Mouse (Mus musculus): Measurements from ENCODE around the gene Pyroxd1. TPM values are rescaled to one million over a fixed set of nuclear protein-coding genes. Genes with fewer than 3 reads are reported as not detected.
"Not testable (repeated sequence)": the region's sequence is repeated elsewhere in the genome, so short reads cannot be mapped to it uniquely, and the experiment has no call there.

Gene Pyroxd1
- polyA plus RNA-seq, 1 experiment from 2014 or later = 14.2 TPM

GRCm38 (mm10) chr6:142339576-142339975 lies 5.9 kb upstream of the Pyroxd1 start:
- H3K4me1 ChIP-seq (ENCODE audit: control insufficient read depth, insufficient read depth, low read length) = no peaks in the 10 kb centered on the region
- no peaks in the 10 kb centered on the region for H3K9me3 ChIP-seq (replicated peaks; ENCODE audit: control insufficient read depth, low read length)
- no peaks in the 10 kb centered on the region for H3K36me3 ChIP-seq (ENCODE audit: control insufficient read depth, insufficient read depth)
- no peak overlapping the region for H3K4me3 ChIP-seq (ENCODE audit: low read length)
- ATAC-seq (replicated peaks; ENCODE audit: extremely low read depth, insufficient read depth, low FRiP score) = no peak
- H3K27me3 ChIP-seq (ENCODE audit: control insufficient read depth, insufficient read depth, low read length) = no peaks in the 10 kb centered on the region
- H3K9ac ChIP-seq (ENCODE audit: low read length) = no peak overlapping the region
- no peak overlapping the region for H3K4me2 ChIP-seq (ENCODE audit: low read depth, low read length)
- WGBS = 26% methylated on average over 2 of the region's 2 CpGs
- H3K27ac ChIP-seq (ENCODE audit: low read length) = no peak overlapping the region

DNA sequence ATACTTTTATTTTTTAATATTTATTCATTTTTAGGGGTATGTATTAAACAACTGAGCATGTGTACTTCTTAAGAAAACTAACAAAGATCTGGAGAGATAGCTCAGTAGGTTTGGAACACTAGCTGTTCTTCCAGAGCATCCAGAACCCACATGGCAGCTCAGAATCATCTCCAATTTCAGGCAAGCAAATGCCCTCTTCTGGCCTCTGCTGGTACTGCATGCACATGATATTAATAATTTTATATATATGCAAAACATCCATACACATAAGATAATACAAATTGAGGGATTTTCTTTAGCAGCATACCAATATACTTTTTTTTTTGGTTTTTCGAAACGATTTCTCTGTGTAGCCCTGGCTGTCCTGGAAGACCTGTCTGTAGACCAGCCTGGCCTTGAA lies 1.9 kb upstream of the Pyroxd1 start:
- WGBS = 51% methylated on average over 2 of the region's 2 CpGs
- no peak overlapping the region for H3K9ac ChIP-seq (ENCODE audit: low read length)
- no peaks in the 10 kb centered on the region for H3K27me3 ChIP-seq (ENCODE audit: control insufficient read depth, insufficient read depth, low read length)
- peaks cover 4% of the 10 kb centered on the region for H3K4me1 ChIP-seq (ENCODE audit: control insufficient read depth, insufficient read depth, low read length)
- H3K36me3 ChIP-seq (ENCODE audit: control insufficient read depth, insufficient read depth) = no peaks in the 10 kb centered on the region
- ATAC-seq (replicated peaks; ENCODE audit: extremely low read depth, insufficient read depth, low FRiP score) = no peak
- H3K4me3 ChIP-seq (ENCODE audit: low read length) = no peak overlapping the region
- H3K27ac ChIP-seq (ENCODE audit: low read length) = no peak overlapping the region
- no peaks in the 10 kb centered on the region for H3K9me3 ChIP-seq (replicated peaks; ENCODE audit: control insufficient read depth, low read length)
- no peak overlapping the region for H3K4me2 ChIP-seq (ENCODE audit: low read depth, low read length)

DNA sequence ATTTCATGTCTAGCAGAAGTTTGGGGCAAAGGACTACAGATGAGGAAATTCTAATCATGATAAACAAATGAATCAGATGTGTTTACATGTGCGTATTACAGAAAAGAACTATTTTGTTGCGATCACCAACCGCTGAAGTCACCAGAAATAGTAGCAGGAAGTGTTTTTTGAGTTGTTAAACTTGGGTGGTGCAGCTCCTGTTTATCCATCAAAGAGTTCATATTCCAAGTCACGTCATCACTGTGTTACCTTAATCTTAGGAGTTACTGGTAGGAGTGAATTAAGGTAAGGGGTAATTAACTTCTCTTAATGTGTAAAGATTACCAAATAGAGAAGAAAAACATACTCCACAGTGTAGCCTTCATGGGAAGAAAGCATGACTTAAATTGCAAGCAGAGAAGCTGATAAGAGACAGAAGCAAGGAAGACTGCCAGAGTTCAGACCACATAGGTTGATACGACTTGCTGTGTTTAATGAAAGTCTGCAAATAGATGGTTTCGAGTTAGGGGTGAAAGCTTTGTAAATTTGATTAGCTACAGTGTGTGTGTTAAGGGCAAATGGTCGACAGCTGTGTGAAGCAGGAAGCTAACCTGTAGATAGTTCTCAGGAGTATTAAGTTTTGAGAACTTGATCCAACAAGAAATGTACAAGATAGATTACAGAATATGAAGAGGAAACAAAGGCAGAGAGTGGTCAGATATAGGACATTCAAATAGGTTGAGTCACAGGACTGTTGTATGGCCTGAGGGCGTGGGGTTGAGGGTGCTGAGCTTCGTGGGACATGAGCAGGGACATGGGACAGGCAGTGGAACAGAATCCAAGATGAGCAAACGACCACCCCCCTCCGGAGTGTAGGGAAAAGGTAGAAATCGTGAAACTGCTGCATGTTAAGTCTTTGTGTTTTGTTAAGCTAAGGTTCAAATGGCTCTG lies 992 bp downstream of the Pyroxd1 start:
- Histone ChIP-seq H3K4me2 (ENCODE audit: low read depth, low read length) (peak overlapping the region; percentile 77), H3K9ac (ENCODE audit: low read length) (peak overlapping the region; percentile 82)
- no peak for ATAC-seq (replicated peaks; ENCODE audit: extremely low read depth, insufficient read depth, low FRiP score)

GRCm38 (mm10) chr6:142347431-142348385 lies 2.3 kb downstream of the Pyroxd1 start:
- H3K27me3 ChIP-seq (ENCODE audit: control insufficient read depth, insufficient read depth, low read length) = no peaks in the 10 kb centered on the region
- H3K4me3 ChIP-seq (ENCODE audit: low read length) = no peak overlapping the region
- H3K4me2 ChIP-seq (ENCODE audit: low read depth, low read length) = no peak overlapping the region
- no peak overlapping the region for H3K9ac ChIP-seq (ENCODE audit: low read length)
- H3K27ac ChIP-seq (ENCODE audit: low read length) = no peak overlapping the region
- peaks cover 13% of the 10 kb centered on the region for H3K36me3 ChIP-seq (ENCODE audit: control insufficient read depth, insufficient read depth)
- WGBS = 63% methylated on average over 11 of the region's 11 CpGs
- H3K9me3 ChIP-seq (replicated peaks; ENCODE audit: control insufficient read depth, low read length) = no peaks in the 10 kb centered on the region
- ATAC-seq (replicated peaks; ENCODE audit: extremely low read depth, insufficient read depth, low FRiP score) = no peak
- H3K4me1 ChIP-seq (ENCODE audit: control insufficient read depth, insufficient read depth, low read length) = peaks cover 4% of the 10 kb centered on the region

More for the DNA sequence above, 992 bp downstream of the Pyroxd1 start:
- 44% methylated on average over 12 of the region's 12 CpGs for WGBS
- no peaks in the 10 kb centered on the region for H3K27me3 ChIP-seq (ENCODE audit: control insufficient read depth, insufficient read depth, low read length)
- H3K4me3 ChIP-seq (ENCODE audit: low read length) = peak overlapping the region; percentile 95
- no peak overlapping the region for H3K27ac ChIP-seq (ENCODE audit: low read length)
- H3K4me1 ChIP-seq (ENCODE audit: control insufficient read depth, insufficient read depth, low read length) = peaks cover 4% of the 10 kb centered on the region
- H3K36me3 ChIP-seq (ENCODE audit: control insufficient read depth, insufficient read depth) = peaks cover 10% of the 10 kb centered on the region; the same call in 1 of the 2 replicates
- H3K9me3 ChIP-seq (replicated peaks; ENCODE audit: control insufficient read depth, low read length) = no peaks in the 10 kb centered on the region

DNA sequence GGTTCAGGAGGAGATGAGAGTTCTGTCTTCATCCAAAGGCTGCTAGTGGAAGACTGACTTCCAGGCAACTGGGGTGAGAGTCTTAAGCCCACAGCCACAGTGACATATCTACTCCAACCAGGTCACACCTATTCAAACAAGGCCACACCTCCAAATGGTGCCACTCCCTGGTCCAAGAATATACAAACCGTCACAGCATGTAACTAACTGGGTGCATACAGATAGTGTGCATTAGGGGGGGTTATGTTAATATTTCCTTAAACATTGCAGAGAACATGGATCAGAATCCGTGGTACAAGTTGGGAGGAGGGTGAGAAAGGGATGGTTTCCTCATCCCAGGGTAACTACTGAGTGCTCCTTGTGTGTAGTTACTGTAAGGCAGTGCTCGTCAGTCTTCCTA lies 6.6 kb downstream of the Pyroxd1 start:
- H3K36me3 ChIP-seq (ENCODE audit: control insufficient read depth, insufficient read depth) = peaks cover 23% of the 10 kb centered on the region
- not testable (repeated sequence) for H3K27ac ChIP-seq (ENCODE audit: low read length)

DNA sequence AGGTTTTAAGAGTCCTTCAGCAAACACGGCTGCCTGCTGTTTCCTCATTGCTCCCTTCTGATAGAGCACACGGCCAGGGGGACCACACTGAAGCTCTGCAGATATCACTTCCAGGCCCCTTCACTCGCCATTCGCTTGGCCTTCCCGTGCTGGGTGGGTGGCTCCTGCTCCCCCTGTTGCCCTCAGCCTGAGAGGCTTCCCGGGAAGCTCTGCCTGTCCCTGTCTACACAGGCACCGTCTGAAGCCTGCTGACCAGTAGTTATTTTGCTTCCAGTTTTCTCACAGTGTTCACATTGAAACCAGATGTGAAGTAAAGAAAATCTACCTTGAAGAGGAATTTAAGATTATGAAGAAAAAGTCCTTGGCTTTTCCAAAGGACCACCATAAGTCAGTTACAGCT lies 11.7 kb downstream of the Pyroxd1 start:
- whole genome bisulfite sequencing = 70% methylated on average over 7 of the region's 7 CpGs
- Histone ChIP-seq H3K27me3 (ENCODE audit: control insufficient read depth, insufficient read depth, low read length) (no peaks in the 10 kb centered on the region), H3K36me3 (ENCODE audit: control insufficient read depth, insufficient read depth) (peaks cover 42% of the 10 kb centered on the region), H3K4me2 (ENCODE audit: low read depth, low read length) (no peak overlapping the region), H3K27ac (ENCODE audit: low read length) (no peak overlapping the region), H3K4me3 (ENCODE audit: low read length) (no peak overlapping the region), H3K9me3 (replicated peaks; ENCODE audit: control insufficient read depth, low read length) (no peaks in the 10 kb centered on the region), H3K4me1 (ENCODE audit: control insufficient read depth, insufficient read depth, low read length) (no peaks in the 10 kb centered on the region), H3K9ac (ENCODE audit: low read length) (no peak overlapping the region)
- ATAC-seq (replicated peaks; ENCODE audit: extremely low read depth, insufficient read depth, low FRiP score) = no peak

More for the DNA sequence above, 6.6 kb downstream of the Pyroxd1 start:
- not testable (repeated sequence) for H3K4me2 ChIP-seq (ENCODE audit: low read depth, low read length); H3K4me1 ChIP-seq (ENCODE audit: control insufficient read depth, insufficient read depth, low read length); H3K9me3 ChIP-seq (replicated peaks; ENCODE audit: control insufficient read depth, low read length); H3K4me3 ChIP-seq (ENCODE audit: low read length); ATAC-seq (replicated peaks; ENCODE audit: extremely low read depth, insufficient read depth, low FRiP score); H3K27me3 ChIP-seq (ENCODE audit: control insufficient read depth, insufficient read depth, low read length); H3K9ac ChIP-seq (ENCODE audit: low read length)
- WGBS = 80% methylated on average over 3 of the region's 3 CpGs

GRCm38 (mm10) chr6:142362036-142362435 lies 16.6 kb downstream of the Pyroxd1 start:
- no peak overlapping the region for H3K4me3 ChIP-seq (ENCODE audit: low read length)
- H3K9ac ChIP-seq (ENCODE audit: low read length) = no peak overlapping the region
- no peak overlapping the region for H3K4me2 ChIP-seq (ENCODE audit: low read depth, low read length)
- no peak overlapping the region for H3K27ac ChIP-seq (ENCODE audit: low read length)
- H3K36me3 ChIP-seq (ENCODE audit: control insufficient read depth, insufficient read depth) = peaks cover 46% of the 10 kb centered on the region
- H3K4me1 ChIP-seq (ENCODE audit: control insufficient read depth, insufficient read depth, low read length) = no peaks in the 10 kb centered on the region
- WGBS = 85% methylated on average over 6 of the region's 6 CpGs
- no peaks in the 10 kb centered on the region for H3K9me3 ChIP-seq (replicated peaks; ENCODE audit: control insufficient read depth, low read length)
- H3K27me3 ChIP-seq (ENCODE audit: control insufficient read depth, insufficient read depth, low read length) = no peaks in the 10 kb centered on the region
- no peak for ATAC-seq (replicated peaks; ENCODE audit: extremely low read depth, insufficient read depth, low FRiP score)

GRCm38 (mm10) chr6:142363019-142363576 lies 17.6 kb downstream of the Pyroxd1 start:
- WGBS = 71% methylated on average over 9 of the region's 9 CpGs
- no peak overlapping the region for H3K4me3 ChIP-seq (ENCODE audit: low read length)
- H3K36me3 ChIP-seq (ENCODE audit: control insufficient read depth, insufficient read depth) = peaks cover 44% of the 10 kb centered on the region
- H3K4me2 ChIP-seq (ENCODE audit: low read depth, low read length) = no peak overlapping the region
- H3K9me3 ChIP-seq (replicated peaks; ENCODE audit: control insufficient read depth, low read length) = no peaks in the 10 kb centered on the region
- no peaks in the 10 kb centered on the region for H3K4me1 ChIP-seq (ENCODE audit: control insufficient read depth, insufficient read depth, low read length)
- no peak overlapping the region for H3K9ac ChIP-seq (ENCODE audit: low read length)
- H3K27me3 ChIP-seq (ENCODE audit: control insufficient read depth, insufficient read depth, low read length) = no peaks in the 10 kb centered on the region
- no peak for ATAC-seq (replicated peaks; ENCODE audit: extremely low read depth, insufficient read depth, low FRiP score)
- no peak overlapping the region for H3K27ac ChIP-seq (ENCODE audit: low read length)
